Mouse (Mus musculus): Measurements from ENCODE around the gene Cenph.
"Not testable (repeated sequence)": the region's sequence is repeated elsewhere in the genome, so short reads cannot be mapped to it uniquely, and the experiment has no call there.

Gene Cenph

GRCm38 (mm10) chr13:100775252-100776055 lies at the start of gene Cenph:
Gene Cenph (minus strand): TSS chr13:100775899.
- DNase-seq (ENCODE audit: low read depth, low spot score): peak; percentile 93

- no peak for DNase-seq (ENCODE audit: low read depth, low spot score)
These were observed 49.2 kb upstream of the Cenph start for GRCm38 (mm10) chr13:100824916-100825315.

GRCm38 (mm10) chr13:100824306-100824705 lies 48.6 kb upstream of the Cenph start:
- no peak for DNase-seq (ENCODE audit: low read depth, low spot score)

- no peak for DNase-seq (ENCODE audit: low read depth, low spot score)
These were observed 48.2 kb upstream of the Cenph start for GRCm38 (mm10) chr13:100823863-100824262.

GRCm38 (mm10) chr13:100814451-100814850 lies 38.8 kb upstream of the Cenph start:
- DNase-seq (ENCODE audit: low read depth, low spot score): no peak

GRCm38 (mm10) chr13:100805776-100806175 lies 30.1 kb upstream of the Cenph start:
- DNase-seq (ENCODE audit: low read depth, low spot score): peak; percentile 8

GRCm38 (mm10) chr13:100797171-100797570 lies 21.5 kb upstream of the Cenph start:
- no peak for DNase-seq (ENCODE audit: low read depth, low spot score)

GRCm38 (mm10) chr13:100789083-100789482 lies 13.4 kb upstream of the Cenph start:
- no peak for DNase-seq (ENCODE audit: low read depth, low spot score)

- DNase-seq (ENCODE audit: low read depth, low spot score): not testable (repeated sequence)
These were observed 12.4 kb upstream of the Cenph start for GRCm38 (mm10) chr13:100788057-100788456.

- no peak for DNase-seq (ENCODE audit: low read depth, low spot score)
These were observed 11.8 kb upstream of the Cenph start for GRCm38 (mm10) chr13:100787316-100788010.

- DNase-seq (ENCODE audit: low read depth, low spot score): peak; percentile 95
These were observed 10.7 kb upstream of the Cenph start, which contains the start of gene Ccnb1 for GRCm38 (mm10) chr13:100786414-100786867. Gene Ccnb1 (minus strand): TSS chr13:100786570.

GRCm38 (mm10) chr13:100785806-100786413 lies 10.2 kb upstream of the Cenph start:
- DNase-seq (ENCODE audit: low read depth, low spot score): peak; percentile 42

- no peak for DNase-seq (ENCODE audit: low read depth, low spot score)
These were observed 1.8 kb upstream of the Cenph start for GRCm38 (mm10) chr13:100777491-100777890.

- no peak for DNase-seq (ENCODE audit: low read depth, low spot score)
These were observed 1.0 kb upstream of the Cenph start for GRCm38 (mm10) chr13:100776710-100777109.

- no peak for DNase-seq (ENCODE audit: low read depth, low spot score)
These were observed 339 bp upstream of the Cenph start for GRCm38 (mm10) chr13:100776056-100776419.

GRCm38 (mm10) chr13:100774704-100775103 lies 995 bp downstream of the Cenph start:
- DNase-seq (ENCODE audit: low read depth, low spot score): no peak

GRCm38 (mm10) chr13:100755329-100755728 lies 20.4 kb downstream of the Cenph start:
- no peak for DNase-seq (ENCODE audit: low read depth, low spot score)

GRCm38 (mm10) chr13:100754186-100754585 lies 21.5 kb downstream of the Cenph start:
- DNase-seq (ENCODE audit: low read depth, low spot score): no peak

- no peak for DNase-seq (ENCODE audit: low read depth, low spot score)
These were observed 22.7 kb downstream of the Cenph start for GRCm38 (mm10) chr13:100753011-100753410.

GRCm38 (mm10) chr13:100752529-100752928 lies 23.2 kb downstream of the Cenph start:
- DNase-seq (ENCODE audit: low read depth, low spot score): no peak

- DNase-seq (ENCODE audit: low read depth, low spot score): no peak
These were observed 24.3 kb downstream of the Cenph start for GRCm38 (mm10) chr13:100751402-100751801.

- DNase-seq (ENCODE audit: low read depth, low spot score): no peak
These were observed 24.9 kb downstream of the Cenph start for GRCm38 (mm10) chr13:100750799-100751198.
